Mouse (Mus musculus) thymus, adult 2 months (tissue): ENCODE data around the gene Ubash3b. TPM values are rescaled to one million over a fixed set of nuclear protein-coding genes. Genes with fewer than 3 reads are reported as not detected.

Experiments
- DNase-seq: peaks from one replicate; pipeline ENCODE4 v3.0.0; 2021
- H3K27ac ChIP-seq: fragments of 200-500 bp; 2 replicates; pipeline ENCODE4 v1.5.1; 2012; ENCODE audit warnings: low read length, control low read depth; ENCODE audit not compliant: control insufficient read depth, insufficient read depth
- H3K27me3 ChIP-seq: fragments of 200-500 bp; 2 replicates; pipeline ENCODE4 v1.6.1; 2012; ENCODE audit warnings: mild to moderate bottlenecking, low read length, moderate library complexity, mixed read lengths; ENCODE audit not compliant: control insufficient read depth, insufficient read depth
- H3K36me3 ChIP-seq: fragments of 200-500 bp; 2 replicates; pipeline ENCODE4 v1.6.1; 2012; ENCODE audit warnings: mild to moderate bottlenecking, low read length, moderate library complexity; ENCODE audit not compliant: control insufficient read depth, insufficient read depth
- H3K4me1 ChIP-seq: fragments of 200-500 bp; replicated peaks from 2 replicates; pipeline ENCODE4 v1.6.1; 2012; ENCODE audit warnings: low read length; ENCODE audit not compliant: control insufficient read depth, insufficient read depth
- H3K4me3 ChIP-seq: fragments of 200-500 bp; 2 replicates; pipeline ENCODE4 v1.5.1; 2012; ENCODE audit warnings: mild to moderate bottlenecking, low read length, control low read depth, moderate library complexity; ENCODE audit not compliant: control insufficient read depth, insufficient read depth
- CTCF ChIP-seq: fragments of 200-500 bp; IDR thresholded peaks from 2 replicates; pipeline ENCODE4 v1.5.1; 2012; ENCODE audit warnings: mild to moderate bottlenecking, control low read depth, low read length, moderate library complexity, borderline replicate concordance; ENCODE audit not compliant: control insufficient read depth, poor library complexity, insufficient read depth; ENCODE audit errors: extremely low read depth
- POLR2A ChIP-seq: fragments of 200-500 bp; IDR thresholded peaks from 2 replicates; pipeline ENCODE4 v1.6.1; 2012; ENCODE audit warnings: mild to moderate bottlenecking, low read length, control low read depth, moderate library complexity; ENCODE audit not compliant: control insufficient read depth, poor library complexity, insufficient read depth; ENCODE audit errors: extremely low read depth
- WGBS: fragments of 180-500 bp; shearing (Covaris S2); methylation state at CpG from one replicate; pipeline ENCODE4 v1.1.7; 2018; 5-methylcytosine and 5-hydroxymethylcytosine counted together
- polyA plus RNA-seq: library from polyadenylated mRNA; depleted of rRNA; stranded (reverse); fragments of >200 nt; gene quantifications from 2 replicates; pipeline ENCODE4 v1.2.3, GENCODE M21; 2012

Ubash3b gene
- polyA plus RNA-seq, 1 experiment, result 7.0 TPM

DNA sequence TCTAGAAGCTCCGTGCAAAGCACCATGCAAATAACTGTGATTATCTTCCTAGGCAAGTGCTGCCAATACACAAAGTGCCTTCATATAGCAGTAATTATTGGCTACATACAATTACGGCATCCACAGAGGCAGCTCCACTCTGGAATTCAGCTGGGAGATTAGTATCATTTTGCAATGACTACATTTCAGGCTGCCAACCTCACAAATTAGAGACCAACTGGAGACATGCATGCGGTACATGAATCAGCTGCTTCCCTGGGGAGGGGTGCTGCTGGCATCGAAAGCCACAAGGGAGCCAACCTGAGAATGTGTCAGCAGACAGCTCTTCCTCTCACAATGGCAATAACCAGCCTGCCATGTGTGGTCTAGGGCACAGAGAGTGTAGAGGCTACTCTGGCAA is 83.3 kb downstream of the Ubash3b start:
- peaks cover 47% of the 10 kb centered on the region for H3K4me1 ChIP-seq
- no peaks in the 10 kb centered on the region for H3K27me3 ChIP-seq
- no peak for DNase-seq
- no peak overlapping the region for H3K27ac ChIP-seq
- whole genome bisulfite sequencing, result 41% methylated on average over 4 of the region's 4 CpGs
- no peak overlapping the region for H3K4me3 ChIP-seq
- TF ChIP-seq POLR2A (no peak), CTCF (no peak)
- no peaks in the 10 kb centered on the region for H3K36me3 ChIP-seq

DNA sequence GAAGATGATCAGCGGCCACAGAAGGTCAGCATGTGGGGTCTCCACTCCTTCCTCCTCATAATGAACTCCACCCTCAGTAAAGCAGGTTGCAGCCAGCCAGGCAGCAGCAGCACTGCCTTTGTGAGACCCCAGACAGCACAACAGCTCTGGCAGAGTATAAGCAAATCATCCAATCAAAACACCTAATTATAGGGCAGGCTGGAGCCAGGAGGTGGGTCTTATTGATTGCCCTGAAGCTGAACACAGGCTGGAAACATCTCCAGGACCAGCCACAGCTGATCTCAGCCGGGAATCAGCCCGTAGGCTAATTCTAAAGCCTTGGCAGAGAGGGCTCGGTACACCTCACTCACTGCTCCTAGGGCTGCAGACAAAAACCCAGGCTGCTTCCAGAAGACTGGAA is 85.3 kb downstream of the Ubash3b start:
- no peaks in the 10 kb centered on the region for H3K27me3 ChIP-seq
- DNase-seq, result no peak
- H3K27ac ChIP-seq, result no peak overlapping the region
- H3K36me3 ChIP-seq, result no peaks in the 10 kb centered on the region
- TF ChIP-seq CTCF, result no peak
- TF ChIP-seq POLR2A, result no peak
- 98% methylated on average over 4 of the region's 4 CpGs for WGBS
- peaks cover 43% of the 10 kb centered on the region for H3K4me1 ChIP-seq
- H3K4me3 ChIP-seq, result no peak overlapping the region

GRCm38 (mm10) chr9:41075528-41075927 is 86.0 kb downstream of the Ubash3b start:
- H3K36me3 ChIP-seq, result no peaks in the 10 kb centered on the region
- no peaks in the 10 kb centered on the region for H3K27me3 ChIP-seq
- no peak for TF ChIP-seq POLR2A
- no peak for TF ChIP-seq CTCF
- H3K27ac ChIP-seq, result no peak overlapping the region
- no peak overlapping the region for H3K4me3 ChIP-seq
- 98% methylated on average over 5 of the region's 5 CpGs for whole genome bisulfite sequencing
- peaks cover 41% of the 10 kb centered on the region for H3K4me1 ChIP-seq
- no peak for DNase-seq

DNA sequence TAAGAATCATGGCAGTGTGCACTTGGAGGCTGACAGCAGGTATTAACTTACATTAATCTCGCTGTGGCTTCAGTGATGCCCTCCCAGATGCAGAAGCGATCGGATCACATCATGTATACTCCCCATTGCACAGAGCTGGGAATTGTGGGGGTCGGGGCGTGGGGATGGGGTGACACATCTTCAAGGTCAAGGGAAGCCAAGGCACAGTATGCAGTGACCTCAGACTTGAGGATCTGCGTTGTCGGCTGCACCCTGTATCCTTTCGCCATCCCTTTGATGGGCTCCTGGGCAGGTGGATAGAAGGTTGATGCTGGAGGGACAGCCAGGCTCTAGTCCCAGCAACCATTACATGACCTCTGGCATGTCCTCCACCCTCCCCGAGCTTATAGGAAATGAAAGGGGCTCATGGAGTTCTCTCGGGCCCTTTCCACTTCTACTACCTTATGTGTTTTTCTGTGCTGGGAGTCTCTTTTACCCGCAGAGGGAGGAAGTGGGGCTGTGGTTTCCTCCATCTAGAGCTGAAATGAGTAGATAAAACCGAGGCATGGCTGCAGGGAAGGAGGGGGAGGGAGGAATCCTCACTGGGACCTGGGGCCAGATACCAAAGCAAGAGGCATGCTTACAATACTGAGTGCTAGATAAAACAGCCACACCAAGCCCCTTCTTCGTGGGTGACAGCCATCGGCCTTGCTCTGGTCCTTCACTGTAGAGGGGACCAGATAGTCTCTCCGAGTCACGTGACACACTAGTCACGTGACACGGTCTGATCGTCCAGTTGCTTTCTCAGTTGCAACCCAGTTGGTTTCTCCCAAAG is 88.1 kb downstream of the Ubash3b start:
- TF ChIP-seq CTCF (no peak), POLR2A (peak; percentile 44; the same call in 1 of the 2 replicates)
- Histone ChIP-seq H3K27me3 (no peaks in the 10 kb centered on the region), H3K27ac (peak overlapping the region; percentile 89), H3K36me3 (no peaks in the 10 kb centered on the region), H3K4me3 (peak overlapping the region; percentile 43), H3K4me1 (peaks cover 27% of the 10 kb centered on the region)
- 7% methylated on average over 19 of the region's 19 CpGs for WGBS
- DNase-seq, result peak; percentile 88

GRCm38 (mm10) chr9:41072786-41073185 is 88.7 kb downstream of the Ubash3b start:
- no peaks in the 10 kb centered on the region for H3K27me3 ChIP-seq
- H3K36me3 ChIP-seq, result no peaks in the 10 kb centered on the region
- DNase-seq, result peak; percentile 40
- peak overlapping the region; percentile 89 for H3K27ac ChIP-seq
- H3K4me1 ChIP-seq, result peaks cover 28% of the 10 kb centered on the region
- 5% methylated on average over 6 of the region's 6 CpGs for WGBS
- TF ChIP-seq POLR2A, result no peak
- TF ChIP-seq CTCF, result no peak
- H3K4me3 ChIP-seq, result peak overlapping the region; percentile 43

DNA sequence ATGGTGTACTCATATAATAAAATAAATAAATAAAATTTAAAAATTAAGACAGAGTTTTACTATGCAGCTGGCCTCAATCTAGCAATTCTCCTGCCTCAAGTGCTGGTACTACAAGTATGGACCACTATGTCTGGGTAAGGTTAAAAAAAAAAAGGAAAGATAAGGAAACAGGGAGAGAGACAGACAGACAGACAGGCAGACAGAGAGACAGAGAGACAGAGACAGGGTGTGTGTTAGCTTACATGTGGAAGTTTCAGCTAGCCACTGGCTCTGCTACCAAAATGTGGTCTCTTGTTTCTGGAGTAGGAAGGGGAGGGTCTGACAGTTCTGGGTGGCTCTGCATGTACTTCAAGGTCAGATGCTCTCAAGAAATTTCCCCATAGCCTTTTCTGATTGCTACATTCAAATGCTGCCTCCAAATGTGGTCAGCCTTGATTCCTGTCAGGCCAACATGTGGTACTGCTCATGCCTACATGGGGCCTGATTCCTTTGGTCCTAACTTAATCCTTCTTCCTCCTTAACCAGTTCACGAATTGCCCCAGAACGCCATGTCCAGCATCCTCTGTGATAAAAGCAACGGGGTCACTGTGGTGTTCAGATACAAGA is 89.5 kb downstream of the Ubash3b start:
- WGBS, result 46% methylated on average over 3 of the region's 3 CpGs
- DNase-seq, result no peak
- H3K4me1 ChIP-seq, result peaks cover 30% of the 10 kb centered on the region
- H3K27ac ChIP-seq, result peak overlapping the region; percentile 24
- TF ChIP-seq POLR2A, result no peak
- no peak for TF ChIP-seq CTCF
- no peaks in the 10 kb centered on the region for H3K36me3 ChIP-seq
- no peaks in the 10 kb centered on the region for H3K27me3 ChIP-seq
- H3K4me3 ChIP-seq, result no peak overlapping the region

DNA sequence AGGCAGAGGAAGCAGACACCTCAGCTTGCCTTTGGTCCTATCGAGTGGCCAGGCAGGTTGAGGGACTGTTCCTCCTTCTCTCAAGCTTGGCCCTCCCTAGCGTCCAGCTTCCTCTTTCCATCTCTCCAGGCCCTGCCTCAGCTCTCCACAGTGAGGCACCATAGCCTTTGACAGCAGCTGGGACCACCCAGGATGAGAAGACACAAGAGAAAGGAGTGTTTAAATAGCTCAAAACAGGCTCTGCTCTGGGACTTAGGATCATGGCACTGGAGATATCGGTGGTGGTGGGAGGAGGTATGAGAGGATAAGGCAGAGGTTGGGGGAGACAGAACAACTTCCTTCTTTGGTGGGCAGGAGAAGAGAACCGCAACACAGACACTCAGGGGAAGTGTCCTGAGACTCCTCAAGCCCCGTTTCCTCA is 90.7 kb downstream of the Ubash3b start:
- Histone ChIP-seq H3K4me3 (no peak overlapping the region), H3K27ac (no peak overlapping the region), H3K36me3 (no peaks in the 10 kb centered on the region), H3K27me3 (no peaks in the 10 kb centered on the region), H3K4me1 (peaks cover 30% of the 10 kb centered on the region)
- TF ChIP-seq CTCF (no peak), POLR2A (no peak)
- WGBS, result 19% methylated on average over 5 of the region's 5 CpGs
- no peak for DNase-seq
